Mouse (Mus musculus) Patski (cell line): ENCODE measurements around the gene Asic4. TPM values are rescaled to one million over a fixed set of nuclear protein-coding genes. Genes with fewer than 3 reads are reported as not detected.
A peak's percentile ranks its signal among the peaks of the same experiment; 100 is the strongest.

Source experiments
- ATAC-seq: fragments of 100-300 bp; one replicate; pipeline ENCODE4 v1.8.0; 2021
- CTCF ChIA-PET: fragments of 350-600 bp; sonication (Branson Sonifier 250); formaldehyde crosslinking; loops from one replicate; lab custom pipeline; 2022; ENCODE audit warnings: inconsistent platforms; lab: Charles Lee
- POLR2A ChIA-PET: fragments of 350-600 bp; sonication (Branson Sonifier 250); formaldehyde crosslinking; loops from one replicate; lab custom pipeline; 2022; ENCODE audit warnings: antibody characterized with exemption, inconsistent platforms; lab: Charles Lee
- DNase-seq: peaks from one replicate; pipeline ENCODE4 v3.0.0-alpha.2; 2011; ENCODE audit warnings: low read depth, low spot score
- H3K27me3 ChIP-seq: fragments of 371-371 bp; one replicate; pipeline ENCODE4 v1.5.1; 2021
- CTCF ChIP-seq: fragments of 100-300 bp; IDR thresholded peaks from one replicate; pipeline ENCODE4 v1.5.1; 2021
- in situ Hi-C: fragments of 300-500 bp; cut with MboI; formaldehyde crosslinking; loops from 3 replicates; pipeline ENCODE4 v1.11.1; 2018; ENCODE audit warnings: low pct_unique_long_range_greater_than_20kb, mixed read lengths
- polyA plus RNA-seq: library from polyadenylated mRNA; unstranded; gene quantifications from one replicate; pipeline ENCODE4 v1.2.3, GENCODE M21; 2021

Gene Asic4
- polyA plus RNA-seq, 1 experiment from 2014 or later: 0.04 TPM

DNA sequence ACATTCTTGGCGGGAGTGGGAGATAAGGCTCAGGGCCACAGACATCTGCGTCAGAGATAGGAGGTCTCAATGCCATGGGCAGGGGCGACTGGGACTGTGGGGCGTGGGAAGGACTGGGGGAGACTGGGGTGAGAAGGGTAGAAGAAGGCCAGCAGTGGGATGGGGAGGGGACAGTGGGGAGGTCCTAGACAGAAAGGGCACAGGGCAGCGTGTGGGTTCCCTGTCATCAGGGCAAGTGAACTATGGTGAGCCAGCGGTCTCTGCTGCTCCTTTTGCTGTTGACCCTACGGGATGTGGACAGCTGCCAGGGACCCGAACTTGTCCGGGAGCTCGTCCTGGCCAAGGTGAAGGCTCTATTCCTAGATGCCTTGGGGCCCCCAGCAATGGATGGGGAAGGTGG is 56.8 kb downstream of the Asic4 start, which contains the start of gene Inha:
Inha (plus strand) TSS at position 72 of the 400 bp plus-strand sequence.
- no peak for DNase-seq
- ChIA-PET POLR2A (interaction anchor here (1.5 kb wide), 1 partner anchor 14 kb away, joined by 7 read pairs; the partner anchor contains the start of gene Stk11ip), CTCF (no interaction called here)
- peaks cover 14% of the 10 kb centered on the region for H3K27me3 ChIP-seq
- no peak for ATAC-seq
- in situ Hi-C loops: no loop called here
- no peak for TF ChIP-seq CTCF

DNA sequence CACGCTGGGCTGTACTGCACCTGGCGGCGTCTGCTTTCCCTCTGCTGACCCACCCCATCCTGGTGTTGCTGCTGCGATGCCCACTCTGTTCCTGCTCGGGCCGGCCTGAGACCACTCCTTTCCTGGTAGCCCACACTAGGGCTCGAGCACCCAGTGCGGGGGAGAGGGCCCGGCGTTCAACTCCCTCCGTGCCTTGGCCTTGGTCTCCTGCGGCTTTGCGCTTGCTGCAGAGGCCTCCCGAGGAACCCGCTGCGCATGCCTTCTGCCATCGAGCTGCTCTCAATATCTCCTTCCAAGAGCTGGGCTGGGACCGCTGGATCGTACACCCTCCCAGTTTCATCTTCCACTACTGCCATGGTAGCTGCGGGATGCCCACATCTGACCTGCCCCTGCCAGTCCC is 59.4 kb downstream of the Asic4 start:
- in situ Hi-C loops: no loop called here
- POLR2A ChIA-PET: no interaction called here
- DNase-seq (no peak), ATAC-seq (no peak)
- CTCF ChIA-PET: no interaction called here
- H3K27me3 ChIP-seq: peaks cover 17% of the 10 kb centered on the region
- no peak for TF ChIP-seq CTCF

DNA sequence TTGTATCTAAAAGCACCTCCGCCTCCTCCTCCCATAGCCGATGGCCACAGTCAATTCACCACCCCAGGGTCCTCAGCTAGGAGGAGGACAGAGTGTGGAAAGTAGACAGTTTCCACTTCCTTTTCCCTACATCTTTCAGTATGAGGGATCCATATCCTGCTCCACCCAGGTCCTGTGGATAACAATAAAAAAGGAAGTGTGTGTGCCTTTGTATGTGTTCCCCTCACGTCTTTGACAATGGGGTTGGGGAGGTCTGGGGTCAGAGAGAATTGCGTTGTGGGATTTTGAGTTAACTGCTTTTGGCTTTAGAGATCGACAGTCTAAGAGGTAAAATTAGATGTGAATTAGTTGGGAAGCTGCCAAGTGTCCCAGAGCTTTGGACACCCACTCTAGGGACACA is 59.9 kb downstream of the Asic4 start:
- DNase-seq (no peak), ATAC-seq (no peak)
- H3K27me3 ChIP-seq: peaks cover 14% of the 10 kb centered on the region
- no peak for TF ChIP-seq CTCF
- ChIA-PET POLR2A (no interaction called here), CTCF (no interaction called here)
- in situ Hi-C loops: no loop called here

DNA sequence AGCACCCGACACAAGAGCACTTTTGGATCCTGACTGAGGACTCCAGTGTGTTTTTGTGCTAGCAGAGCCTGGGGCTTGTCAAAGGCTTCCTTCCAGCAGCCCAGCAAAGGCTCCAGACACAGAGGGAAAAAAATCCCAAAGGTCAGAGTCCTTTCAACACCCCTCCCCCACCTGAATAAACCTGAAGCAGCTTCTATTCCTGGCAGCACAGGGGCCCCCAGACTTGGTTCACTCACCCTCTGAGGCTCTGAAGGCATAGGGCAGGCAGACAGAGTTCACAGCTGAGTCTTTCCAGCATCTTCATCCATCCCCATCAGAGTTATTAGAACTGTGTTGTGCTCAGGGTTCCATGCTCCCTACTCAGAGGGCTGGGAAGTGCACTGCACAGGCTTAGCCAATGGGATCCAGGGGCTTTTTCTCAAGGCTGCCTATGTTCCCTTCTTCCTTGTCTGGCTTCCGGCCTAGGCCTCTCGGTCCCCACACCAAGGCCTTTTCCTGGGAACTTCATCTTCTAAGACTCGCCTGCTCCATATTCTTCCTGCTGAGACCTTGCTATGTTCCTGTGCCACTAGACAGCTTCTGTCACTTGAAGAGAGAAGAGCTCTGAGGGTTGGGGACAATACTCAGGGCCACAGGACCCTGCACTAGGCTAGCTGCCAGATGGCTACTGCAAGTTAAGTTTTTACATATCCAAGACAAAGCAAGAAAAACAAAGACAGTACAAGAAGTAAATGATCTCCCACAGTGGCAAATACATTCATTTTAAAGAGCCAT is 61.4 kb downstream of the Asic4 start:
- in situ Hi-C loops: no loop called here
- ChIA-PET CTCF (no interaction called here), POLR2A (interaction anchor here (1.0 kb wide), 1 partner anchor 48 kb away, joined by 3 read pairs; no protein-coding TSS in a partner anchor)
- TF ChIP-seq CTCF: no peak
- no peak for ATAC-seq
- DNase-seq: no peak
- H3K27me3 ChIP-seq: peaks cover 9% of the 10 kb centered on the region

DNA sequence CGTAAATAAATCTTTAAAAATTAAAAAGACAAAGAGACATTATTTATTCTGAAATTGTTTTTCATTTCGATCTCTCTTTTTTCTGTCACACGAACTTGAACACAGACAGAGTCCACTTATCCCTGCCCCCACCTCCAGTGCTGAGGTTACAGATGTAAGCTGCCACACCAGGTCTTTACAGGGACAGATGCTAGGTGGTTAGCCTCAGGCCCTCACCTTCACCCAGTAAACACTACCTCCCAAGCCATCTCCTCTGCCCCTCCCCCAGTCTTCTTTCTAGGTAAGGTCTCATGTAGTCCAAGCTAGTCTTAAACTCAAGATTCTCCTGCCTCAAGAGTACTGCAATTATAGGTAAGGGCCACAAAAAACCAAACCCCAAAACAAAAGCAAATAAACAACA is 62.3 kb downstream of the Asic4 start:
- in situ Hi-C loops: no loop called here
- TF ChIP-seq CTCF: no peak
- ChIA-PET POLR2A (interaction anchor here (1.0 kb wide), 1 partner anchor 47 kb away, joined by 3 read pairs; no protein-coding TSS in a partner anchor), CTCF (no interaction called here)
- DNase-seq (no peak), ATAC-seq (no peak)
- H3K27me3 ChIP-seq: peaks cover 9% of the 10 kb centered on the region

DNA sequence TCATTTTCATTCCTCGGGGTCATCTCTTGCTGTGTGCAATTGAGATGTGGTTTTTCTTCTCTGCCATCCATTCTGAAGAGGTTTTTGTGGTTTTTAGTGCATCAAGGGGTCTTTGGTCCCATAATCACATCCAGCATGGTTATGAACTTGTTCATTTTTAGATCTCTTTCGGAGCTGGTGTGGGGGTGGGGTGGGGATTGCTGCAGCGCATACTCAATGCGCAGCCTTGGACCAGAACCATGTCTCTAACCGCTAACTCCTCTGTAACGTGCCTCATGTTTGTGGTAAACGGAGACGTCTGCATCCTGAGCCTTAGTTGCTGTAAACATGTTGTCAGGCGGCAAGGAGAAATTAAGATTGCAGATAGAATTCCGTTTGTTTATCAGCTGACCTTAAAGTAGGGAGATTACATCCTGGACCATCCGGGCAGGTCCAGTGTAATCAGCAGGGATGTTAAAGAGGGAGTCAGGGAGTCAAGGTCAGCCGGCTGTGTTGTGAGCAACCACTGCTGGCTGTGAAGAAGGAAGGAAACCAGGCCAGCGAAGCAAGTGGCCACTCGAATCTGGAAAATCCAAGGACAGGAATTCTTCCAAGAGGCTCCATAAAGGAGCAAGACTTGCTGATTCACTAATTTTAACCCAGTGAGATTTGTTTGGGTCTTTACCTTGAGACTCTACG is 66.6 kb downstream of the Asic4 start:
- ChIA-PET POLR2A (no interaction called here), CTCF (no interaction called here)
- in situ Hi-C loops: no loop called here
- ATAC-seq (no peak), DNase-seq (no peak)
- peaks cover 6% of the 10 kb centered on the region for H3K27me3 ChIP-seq
- TF ChIP-seq CTCF: no peak

DNA sequence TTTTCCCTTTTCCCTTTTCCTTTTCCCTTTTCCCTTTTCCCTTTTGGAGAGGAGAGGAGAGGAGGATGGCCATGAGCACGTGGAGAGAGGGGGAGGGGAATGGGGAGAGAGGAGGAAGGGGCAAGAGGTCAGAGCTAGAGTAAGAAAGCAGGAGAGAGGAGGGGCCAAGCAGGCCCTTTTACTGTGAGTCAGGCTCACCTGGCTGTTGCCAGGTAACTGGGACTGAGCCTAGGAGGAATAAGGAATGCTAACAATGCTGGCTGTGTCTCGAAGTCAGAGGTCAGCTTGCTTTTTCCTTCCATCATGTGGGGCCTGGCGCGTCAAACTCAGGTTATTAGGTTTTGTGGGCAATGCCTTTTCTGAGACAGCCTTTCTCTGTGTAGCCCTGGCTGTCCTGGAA is 67.7 kb downstream of the Asic4 start:
- TF ChIP-seq CTCF: no peak
- ChIA-PET POLR2A (no interaction called here), CTCF (no interaction called here)
- ATAC-seq (no peak), DNase-seq (no peak)
- in situ Hi-C loops: no loop called here
- peaks cover 3% of the 10 kb centered on the region for H3K27me3 ChIP-seq

DNA sequence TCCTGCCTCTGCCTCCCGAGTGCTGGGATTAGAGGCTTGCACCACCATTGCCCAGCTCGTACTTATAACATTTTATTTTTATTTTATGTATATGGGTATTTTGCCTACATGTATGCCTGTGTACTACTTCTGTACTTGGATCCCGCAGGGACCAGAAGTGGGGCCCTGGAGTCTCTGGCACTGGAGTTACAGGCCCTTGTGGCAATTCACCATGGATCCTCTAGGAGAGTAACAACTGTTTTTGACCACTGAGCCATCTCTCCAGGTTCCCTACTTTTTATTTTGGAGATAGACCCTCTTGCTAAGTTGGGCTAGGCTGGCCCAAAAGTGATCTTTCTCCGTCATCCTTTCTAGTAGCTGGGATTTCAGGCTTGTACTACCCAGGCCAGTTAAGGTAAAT is 68.2 kb downstream of the Asic4 start:
- no peak for ATAC-seq
- CTCF ChIA-PET: no interaction called here
- H3K27me3 ChIP-seq: no peaks in the 10 kb centered on the region
- POLR2A ChIA-PET: no interaction called here
- TF ChIP-seq CTCF: no peak
- in situ Hi-C loops: no loop called here
- DNase-seq: no peak

DNA sequence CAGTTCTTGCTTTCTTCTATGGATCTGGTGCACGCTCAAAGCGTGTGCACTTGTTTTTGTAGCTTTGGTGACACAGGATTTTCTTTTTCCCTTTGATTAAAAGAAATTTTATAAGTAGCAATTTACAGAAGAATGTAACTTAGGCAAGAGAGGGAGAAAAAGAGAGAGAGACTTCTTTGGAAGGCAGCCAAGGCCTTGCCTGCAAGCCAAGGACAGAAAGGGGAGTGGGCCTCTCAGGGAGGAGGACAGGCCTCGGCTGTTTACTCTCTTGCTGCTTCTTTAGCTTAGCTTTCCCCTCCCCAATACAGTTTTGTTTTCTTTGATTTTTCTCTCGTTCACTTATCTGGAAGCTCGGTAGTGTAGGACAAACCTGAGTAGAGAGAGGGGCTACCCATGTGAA is 69.3 kb downstream of the Asic4 start:
- DNase-seq (no peak), ATAC-seq (no peak)
- H3K27me3 ChIP-seq: no peaks in the 10 kb centered on the region
- no peak for TF ChIP-seq CTCF
- in situ Hi-C loops: no loop called here
- CTCF ChIA-PET: no interaction called here
- POLR2A ChIA-PET: no interaction called here

DNA sequence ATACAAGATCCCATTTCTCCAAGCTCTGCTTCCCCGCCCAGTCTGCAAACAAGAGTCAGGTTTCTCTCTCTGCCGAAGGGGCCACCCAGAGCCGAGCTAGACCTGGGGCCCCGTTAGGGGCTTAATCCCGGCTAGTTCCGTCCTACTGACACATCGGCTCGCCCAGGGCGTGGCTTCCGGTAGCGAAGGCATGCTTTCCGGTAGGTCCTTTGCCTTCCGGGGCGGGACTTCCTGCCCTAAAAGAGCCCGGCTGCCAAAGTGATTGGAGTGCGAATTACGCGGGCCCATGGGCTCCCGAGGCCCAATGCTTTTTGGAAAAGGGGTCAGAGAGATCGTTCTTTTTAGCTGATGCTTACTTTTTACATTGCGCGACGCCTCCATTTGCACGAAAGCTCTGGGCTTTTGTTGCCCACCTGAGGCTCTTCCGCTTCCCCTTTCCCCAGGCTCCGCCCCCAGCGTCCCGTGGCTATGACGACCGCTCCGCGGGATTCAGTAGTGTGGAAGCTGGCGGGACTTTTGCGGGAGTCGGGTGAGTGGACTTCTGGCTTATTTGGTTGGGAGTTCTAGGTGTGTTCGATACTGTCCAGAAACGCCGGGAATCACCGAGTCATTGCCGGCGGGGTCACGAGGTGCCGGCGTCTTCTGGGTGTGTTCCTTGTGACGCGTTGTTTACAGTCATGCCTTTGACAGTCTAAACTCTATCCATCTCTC is 71.2 kb downstream of the Asic4 start, which contains the start of gene Stk11ip:
Stk11ip (plus strand) TSS at position 209 of the 711 bp plus-strand sequence.
- no peak for TF ChIP-seq CTCF
- CTCF ChIA-PET: interaction anchor here (1.2 to 1.3 kb wide), 2 partner anchors 20 to 196 kb away, joined by 3 to 5 read pairs; no protein-coding TSS in a partner anchor
- ATAC-seq: peak; percentile 91
- in situ Hi-C loops: no loop called here
- DNase-seq: peak; percentile 46
- H3K27me3 ChIP-seq: no peaks in the 10 kb centered on the region
- POLR2A ChIA-PET: interaction anchor here (0.6 to 1.9 kb wide), 4 partner anchors 15 to 45 kb away, joined by 3 to 7 read pairs (median 4); partner anchors contain the start of genes Inha and Obsl1

Other genes with a start within 250 kb of the Asic4 start
- 30.9 TPM for gene Glb1l, start 239.6 kb upstream of the Asic4 start, polyA plus RNA-seq
- gene Stk16, start 239.6 kb upstream of the Asic4 start, polyA plus RNA-seq: 181 TPM
- gene Tuba4a, start 230.6 kb upstream of the Asic4 start, polyA plus RNA-seq: 200 TPM
- gene A630095N17Rik, start 218.3 kb upstream of the Asic4 start, polyA plus RNA-seq: 0.15 TPM
- 54.1 TPM for gene Dnajb2, start 214.0 kb upstream of the Asic4 start, polyA plus RNA-seq
- gene Ptprn, start 185.9 kb upstream of the Asic4 start, polyA plus RNA-seq: 0.33 TPM
- gene Resp18, start 172.0 kb upstream of the Asic4 start, polyA plus RNA-seq: not detected
- 151 TPM for gene Dnpep, start 132.4 kb upstream of the Asic4 start, polyA plus RNA-seq
- gene Des, start 90.1 kb upstream of the Asic4 start, polyA plus RNA-seq: 0.23 TPM
- 73.0 TPM for gene Speg, start 75.1 kb upstream of the Asic4 start, polyA plus RNA-seq
- 76.8 TPM for gene Gmppa, start 14.5 kb upstream of the Asic4 start, polyA plus RNA-seq
- 65.0 TPM for gene Chpf, start 28.9 kb downstream of the Asic4 start, polyA plus RNA-seq
- gene Tmem198, start 29.1 kb downstream of the Asic4 start, polyA plus RNA-seq: 1.7 TPM
- 33.3 TPM for gene Obsl1, start 56.0 kb downstream of the Asic4 start, polyA plus RNA-seq
- 5.7 TPM for gene Inha, start 56.6 kb downstream of the Asic4 start, polyA plus RNA-seq
- gene Stk11ip, start 71.1 kb downstream of the Asic4 start, polyA plus RNA-seq: 22.7 TPM
- gene Slc4a3, start 95.8 kb downstream of the Asic4 start, polyA plus RNA-seq: 60.2 TPM